Mouse (Mus musculus): ENCODE measurements around the gene Lrp6. TPM values are rescaled to one million over a fixed set of nuclear protein-coding genes. Genes with fewer than 3 reads are reported as not detected.

Lrp6 gene
- polyA plus RNA-seq, 1 experiment from 2014 or later, result 10.1 TPM

DNA sequence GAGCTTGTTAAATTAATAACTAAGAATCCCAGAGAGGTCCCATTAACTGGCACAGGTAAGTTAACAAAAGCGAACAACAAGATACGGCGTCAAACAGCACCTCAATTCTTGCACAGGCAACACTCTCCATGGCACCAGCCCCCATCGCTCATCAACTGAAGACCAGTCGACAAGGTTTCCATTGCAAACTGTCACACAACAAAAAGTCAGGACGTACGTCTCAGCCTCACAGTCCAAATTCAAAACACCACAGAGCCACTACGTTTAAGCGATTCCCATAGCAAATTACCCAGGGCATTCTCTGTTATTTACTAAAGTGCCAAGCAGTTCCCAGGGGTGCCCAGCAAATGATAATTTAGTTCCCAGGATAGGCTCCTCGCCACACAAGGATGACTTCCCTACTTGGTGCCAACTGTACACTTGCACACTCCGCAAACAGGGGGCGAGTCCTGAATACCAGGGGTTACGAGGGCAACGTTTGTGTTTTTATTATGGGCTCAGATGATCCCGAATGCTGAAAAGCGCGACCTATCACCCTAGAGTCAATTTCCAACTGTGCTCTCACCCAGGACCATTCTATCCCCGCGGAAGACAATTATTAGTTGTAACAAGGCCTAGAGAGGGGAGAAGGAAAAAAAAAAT, 1.0 kb downstream of the Lrp6 start:
- Histone ChIP-seq H3K4me1 (ENCODE audit: insufficient read depth) (peaks cover 9% of the 10 kb centered on the region), H3K9me3 (ENCODE audit: low read length) (no peaks in the 10 kb centered on the region), H3K4me2 (ENCODE audit: low read depth, low read length) (peak overlapping the region; percentile 89), H3K9ac (replicated peaks) (peak overlapping the region; percentile 97), H3K27ac (ENCODE audit: low read depth) (peak overlapping the region; percentile 94), H3K27me3 (ENCODE audit: insufficient read depth, low read length) (no peaks in the 10 kb centered on the region), H3K36me3 (replicated peaks; ENCODE audit: insufficient read depth, low read length) (no peaks in the 10 kb centered on the region), H3K4me3 (ENCODE audit: low read depth, low read length) (peak overlapping the region; percentile 88)
- peak; percentile 35 for DNase-seq
- ATAC-seq, result 0 out of 2 replicates have a peak, but pooled peaks have one; percentile 5
- WGBS (ENCODE audit: insufficient replicate concordance), result 2% methylated on average over 19 of the region's 19 CpGs
- no peak for TF ChIP-seq EP300 (IDR thresholded peaks at IDR 0.05; ENCODE audit: low read depth)
- no peak for TF ChIP-seq CTCF (IDR thresholded peaks at IDR 0.05; ENCODE audit: low read depth)

- Histone ChIP-seq H3K9ac (replicated peaks) (peak overlapping the region; percentile 59; the same call in 1 of the 2 replicates), H3K9me3 (ENCODE audit: low read length) (no peaks in the 10 kb centered on the region), H3K4me3 (ENCODE audit: low read depth, low read length) (peak overlapping the region; percentile 88), H3K4me1 (ENCODE audit: insufficient read depth) (peaks cover 13% of the 10 kb centered on the region), H3K27ac (ENCODE audit: low read depth) (peak overlapping the region; percentile 94), H3K27me3 (ENCODE audit: insufficient read depth, low read length) (no peaks in the 10 kb centered on the region), H3K36me3 (replicated peaks; ENCODE audit: insufficient read depth, low read length) (no peaks in the 10 kb centered on the region), H3K4me2 (ENCODE audit: low read depth, low read length) (peak overlapping the region; percentile 89)
- ATAC-seq, result peak; percentile 47
- TF ChIP-seq EP300 (IDR thresholded peaks at IDR 0.05; ENCODE audit: low read depth) (peak; percentile 77), CTCF (IDR thresholded peaks at IDR 0.05; ENCODE audit: low read depth) (no peak)
- no peak for DNase-seq
- 58% methylated on average over 2 of the region's 2 CpGs for WGBS (ENCODE audit: insufficient replicate concordance)
Observed at GRCm38 (mm10) chr6:134564539-134564938, 2.2 kb downstream of the Lrp6 start.

- 56% methylated on average over 3 of the region's 3 CpGs for WGBS (ENCODE audit: insufficient replicate concordance)
- H3K27ac ChIP-seq (ENCODE audit: low read depth), result peak overlapping the region; percentile 13
- no peaks in the 10 kb centered on the region for H3K9me3 ChIP-seq (ENCODE audit: low read length)
- no peak overlapping the region for H3K9ac ChIP-seq (replicated peaks)
- no peaks in the 10 kb centered on the region for H3K27me3 ChIP-seq (ENCODE audit: insufficient read depth, low read length)
- peaks cover 35% of the 10 kb centered on the region for H3K4me1 ChIP-seq (ENCODE audit: insufficient read depth)
- DNase-seq (no peak), ATAC-seq (peak; percentile 12; the same call in 1 of the 2 replicates)
- H3K4me2 ChIP-seq (ENCODE audit: low read depth, low read length), result peak overlapping the region; percentile 7; the same call in 1 of the 2 replicates
- H3K4me3 ChIP-seq (ENCODE audit: low read depth, low read length), result no peak overlapping the region
- H3K36me3 ChIP-seq (replicated peaks; ENCODE audit: insufficient read depth, low read length), result no peaks in the 10 kb centered on the region
- no peak for TF ChIP-seq CTCF (IDR thresholded peaks at IDR 0.05; ENCODE audit: low read depth)
- TF ChIP-seq EP300 (IDR thresholded peaks at IDR 0.05; ENCODE audit: low read depth), result no peak
Observed at GRCm38 (mm10) chr6:134559635-134560034, 7.1 kb downstream of the Lrp6 start.

DNA sequence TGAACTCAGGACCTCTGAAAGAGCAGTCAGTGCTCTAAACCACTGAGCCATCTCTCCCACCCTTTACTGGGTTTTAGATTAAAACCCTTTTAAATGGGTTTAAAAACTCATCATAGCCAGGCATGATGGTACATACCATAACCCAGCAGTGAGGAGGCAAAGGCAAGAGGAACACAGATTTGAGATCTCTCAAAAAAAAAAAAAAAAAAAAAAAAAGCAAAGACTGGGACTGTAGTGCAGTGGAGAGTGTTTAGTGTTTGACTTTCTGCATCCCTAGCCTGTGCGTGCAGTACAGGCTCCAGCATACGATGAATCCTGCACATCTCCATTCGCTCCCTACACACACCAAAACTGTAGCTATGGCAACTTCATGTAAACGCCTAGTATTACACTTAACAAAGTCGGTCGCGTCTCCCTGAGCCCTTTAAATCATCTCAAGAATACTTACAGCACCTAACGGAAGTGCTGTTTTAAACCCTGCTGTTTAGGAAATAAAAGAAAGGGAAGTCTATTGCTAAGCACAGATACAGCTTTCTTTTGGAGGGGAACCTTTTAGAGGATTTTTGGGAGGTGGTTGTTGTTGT, 8.1 kb downstream of the Lrp6 start:
- no peak for DNase-seq
- no peaks in the 10 kb centered on the region for H3K9me3 ChIP-seq (ENCODE audit: low read length)
- no peaks in the 10 kb centered on the region for H3K36me3 ChIP-seq (replicated peaks; ENCODE audit: insufficient read depth, low read length)
- H3K4me3 ChIP-seq (ENCODE audit: low read depth, low read length), result no peak overlapping the region
- no peaks in the 10 kb centered on the region for H3K27me3 ChIP-seq (ENCODE audit: insufficient read depth, low read length)
- 42% methylated on average over 8 of the region's 8 CpGs for WGBS (ENCODE audit: insufficient replicate concordance)
- 0 out of 2 replicates have a peak overlapping the region, but pooled peaks have one; percentile 13 for H3K4me2 ChIP-seq (ENCODE audit: low read depth, low read length)
- peaks cover 35% of the 10 kb centered on the region for H3K4me1 ChIP-seq (ENCODE audit: insufficient read depth)
- H3K9ac ChIP-seq (replicated peaks), result no peak overlapping the region
- ATAC-seq, result no peak
- 0 out of 2 replicates have a peak overlapping the region, but pooled peaks have one; percentile 4 for H3K27ac ChIP-seq (ENCODE audit: low read depth)
- no peak for TF ChIP-seq CTCF (IDR thresholded peaks at IDR 0.05; ENCODE audit: low read depth)
- no peak for TF ChIP-seq EP300 (IDR thresholded peaks at IDR 0.05; ENCODE audit: low read depth)

GRCm38 (mm10) chr6:134557043-134557442, 9.7 kb downstream of the Lrp6 start:
- 69% methylated on average over 1 of the region's 1 CpGs for WGBS (ENCODE audit: insufficient replicate concordance)
- Histone ChIP-seq H3K27ac (ENCODE audit: low read depth) (no peak overlapping the region), H3K27me3 (ENCODE audit: insufficient read depth, low read length) (no peaks in the 10 kb centered on the region), H3K36me3 (replicated peaks; ENCODE audit: insufficient read depth, low read length) (no peaks in the 10 kb centered on the region), H3K9me3 (ENCODE audit: low read length) (no peaks in the 10 kb centered on the region), H3K4me1 (ENCODE audit: insufficient read depth) (peaks cover 30% of the 10 kb centered on the region), H3K4me3 (ENCODE audit: low read depth, low read length) (no peak overlapping the region), H3K4me2 (ENCODE audit: low read depth, low read length) (no peak overlapping the region), H3K9ac (replicated peaks) (no peak overlapping the region)
- DNase-seq, result no peak
- no peak for ATAC-seq
- TF ChIP-seq CTCF (IDR thresholded peaks at IDR 0.05; ENCODE audit: low read depth) (no peak), EP300 (IDR thresholded peaks at IDR 0.05; ENCODE audit: low read depth) (no peak)

- Histone ChIP-seq H3K27me3 (ENCODE audit: insufficient read depth, low read length) (no peaks in the 10 kb centered on the region), H3K4me3 (ENCODE audit: low read depth, low read length) (no peak overlapping the region), H3K4me1 (ENCODE audit: insufficient read depth) (peaks cover 28% of the 10 kb centered on the region), H3K9me3 (ENCODE audit: low read length) (no peaks in the 10 kb centered on the region), H3K36me3 (replicated peaks; ENCODE audit: insufficient read depth, low read length) (no peaks in the 10 kb centered on the region), H3K9ac (replicated peaks) (no peak overlapping the region), H3K4me2 (ENCODE audit: low read depth, low read length) (no peak overlapping the region), H3K27ac (ENCODE audit: low read depth) (peak overlapping the region; percentile 9; the same call in 1 of the 2 replicates)
- 58% methylated on average over 7 of the region's 7 CpGs for WGBS (ENCODE audit: insufficient replicate concordance)
- ATAC-seq, result peak; percentile 50
- TF ChIP-seq CTCF (IDR thresholded peaks at IDR 0.05; ENCODE audit: low read depth), result no peak
- no peak for TF ChIP-seq EP300 (IDR thresholded peaks at IDR 0.05; ENCODE audit: low read depth)
- DNase-seq, result no peak
Observed at GRCm38 (mm10) chr6:134556185-134556950, 10.4 kb downstream of the Lrp6 start.
